Mouse (Mus musculus) liver, postnatal 0 days (tissue): ENCODE results near the gene Pspc1.

ENCODE experiments used
- CTCF ChIP-seq: sonication (generic); IDR thresholded peaks from 2 replicates; pipeline ENCODE4 v1.5.1; 2016; ENCODE audit warnings: antibody characterized with exemption, low read depth
- EP300 ChIP-seq: IDR thresholded peaks from 2 replicates; pipeline ENCODE4 v1.6.1; 2016; ENCODE audit warnings: antibody characterized with exemption, low read depth, mild to moderate bottlenecking

DNA sequence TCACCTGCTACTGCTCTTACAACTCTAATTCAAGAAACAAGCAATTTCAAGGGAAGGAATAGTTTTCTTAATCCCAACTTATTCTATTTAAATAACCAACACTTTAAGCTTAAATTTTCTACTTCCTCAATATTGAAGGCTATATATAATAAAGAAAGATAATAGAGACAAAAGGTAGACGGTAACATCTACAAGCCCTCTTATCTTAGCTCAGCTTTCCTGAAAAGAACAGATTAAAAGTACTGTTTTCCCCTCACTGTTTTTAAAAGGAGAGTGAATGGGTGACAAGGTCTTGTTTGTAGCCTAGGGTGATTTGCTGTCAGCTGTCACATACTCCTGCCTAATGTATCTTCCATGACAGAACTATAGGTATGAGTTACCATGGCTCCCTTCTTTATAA, 51.6 kb downstream of the Pspc1 start:
- no peak for TF ChIP-seq CTCF
- no peak for TF ChIP-seq EP300
